Mouse (Mus musculus) hindbrain, embryonic 13.5 days (tissue): Measurements from ENCODE around the gene Lrmda. TPM values are rescaled to one million over a fixed set of nuclear protein-coding genes. Genes with fewer than 3 reads are reported as not detected.

Experiments
- ATAC-seq: fragments of 200-750 bp; cut with Nextera tagmentation; 2 replicates; pipeline ENCODE4 v1.8.0; 2017; ENCODE audit warnings: moderate TSS enrichment; ENCODE audit not compliant: low FRiP score
- H3K27ac ChIP-seq: fragments of 300-500 bp; sonication (generic); 2 replicates; pipeline ENCODE4 v1.5.1; 2015; ENCODE audit warnings: inconsistent platforms, mild to moderate bottlenecking, moderate library complexity
- H3K27me3 ChIP-seq: fragments of 300-500 bp; sonication (generic); 2 replicates; pipeline ENCODE4 v1.6.1; 2015; ENCODE audit warnings: mild to moderate bottlenecking, inconsistent platforms
- H3K36me3 ChIP-seq: fragments of 300-500 bp; sonication (generic); 2 replicates; pipeline ENCODE4 v1.6.1; 2015; ENCODE audit warnings: mild to moderate bottlenecking, inconsistent platforms
- H3K4me1 ChIP-seq: fragments of 300-500 bp; sonication (generic); replicated peaks from 2 replicates; pipeline ENCODE4 v1.6.1; 2015; ENCODE audit warnings: inconsistent platforms
- H3K4me2 ChIP-seq: fragments of 300-500 bp; sonication (generic); 2 replicates; pipeline ENCODE4 v1.6.1; 2015; ENCODE audit warnings: inconsistent platforms, mild to moderate bottlenecking, moderate library complexity
- H3K4me3 ChIP-seq: fragments of 300-500 bp; sonication (generic); 2 replicates; pipeline ENCODE4 v1.5.1; 2015; ENCODE audit warnings: mild to moderate bottlenecking, inconsistent platforms
- H3K9ac ChIP-seq: fragments of 300-500 bp; sonication (generic); 2 replicates; pipeline ENCODE4 v1.6.1; 2015; ENCODE audit warnings: mild to moderate bottlenecking, inconsistent platforms
- H3K9me3 ChIP-seq: fragments of 300-500 bp; sonication (generic); 2 replicates; pipeline ENCODE4 v1.6.1; 2016; ENCODE audit warnings: inconsistent platforms
- WGBS: fragments of 180-500 bp; shearing (Covaris S2); methylation state at CpG from one replicate; pipeline ENCODE4 v1.1.7; 2015; 5-methylcytosine and 5-hydroxymethylcytosine counted together
- polyA plus RNA-seq: library from polyadenylated mRNA; unstranded; fragments of >200 nt; fragmentation: Nextera tagmentation; extraction: Ambion mirVana; gene quantifications from 2 replicates; pipeline ENCODE4 v1.2.1, GENCODE M21; 2015

Gene Lrmda
- polyA plus RNA-seq, 1 experiment from 2014 or later: 0.16 TPM

GRCm38 (mm10) chr14:22114651-22115351 is 95.3 kb downstream of the Lrmda start:
- Histone ChIP-seq H3K4me2 (no peak overlapping the region), H3K4me1 (peaks cover 18% of the 10 kb centered on the region), H3K4me3 (no peak overlapping the region), H3K36me3 (no peaks in the 10 kb centered on the region), H3K27ac (peak overlapping the region; percentile 5; the same call in 1 of the 2 replicates), H3K9me3 (no peaks in the 10 kb centered on the region), H3K27me3 (peaks cover 11% of the 10 kb centered on the region; the same call in 1 of the 2 replicates), H3K9ac (no peak overlapping the region)
- no peak for ATAC-seq
- WGBS: 13% methylated on average over 18 of the region's 18 CpGs

- 88% methylated on average over 6 of the region's 6 CpGs for WGBS
- no peak overlapping the region for H3K4me3 ChIP-seq
These were observed 98.6 kb downstream of the Lrmda start for GRCm38 (mm10) chr14:22118096-22118495.

DNA sequence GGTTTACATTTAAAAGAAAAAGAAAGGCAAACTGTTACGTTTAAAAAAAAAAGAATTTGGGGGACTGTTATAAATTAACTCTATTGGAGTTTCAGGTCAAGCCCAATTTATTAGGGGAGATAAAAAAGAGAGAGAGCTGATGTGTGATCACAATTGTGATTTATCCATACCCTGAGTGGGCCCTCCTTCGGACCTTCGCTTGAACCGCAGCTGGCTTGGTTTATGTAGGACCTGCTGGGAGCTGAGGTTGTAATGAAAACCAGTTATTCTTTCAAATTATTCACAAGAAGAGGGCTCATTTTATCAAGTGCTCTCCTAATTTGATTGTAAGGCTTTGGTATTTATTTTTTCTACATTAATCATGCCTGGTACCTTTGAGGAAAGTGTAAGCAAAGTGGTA is 99.0 kb downstream of the Lrmda start:
- Histone ChIP-seq H3K4me2 (no peak overlapping the region), H3K27ac (no peak overlapping the region), H3K4me3 (no peak overlapping the region), H3K9me3 (no peaks in the 10 kb centered on the region), H3K27me3 (peaks cover 8% of the 10 kb centered on the region; the same call in 1 of the 2 replicates), H3K36me3 (no peaks in the 10 kb centered on the region), H3K4me1 (peaks cover 18% of the 10 kb centered on the region), H3K9ac (no peak overlapping the region)
- 81% methylated on average over 4 of the region's 4 CpGs for WGBS
- ATAC-seq: no peak

More at GRCm38 (mm10) chr14:22118096-22118495, 98.6 kb downstream of the Lrmda start:
- no peak overlapping the region for H3K9ac ChIP-seq
- no peak overlapping the region for H3K4me2 ChIP-seq
- no peak for ATAC-seq
- no peaks in the 10 kb centered on the region for H3K9me3 ChIP-seq
- no peak overlapping the region for H3K27ac ChIP-seq
- H3K27me3 ChIP-seq: peaks cover 8% of the 10 kb centered on the region; the same call in 1 of the 2 replicates
- no peaks in the 10 kb centered on the region for H3K36me3 ChIP-seq
- H3K4me1 ChIP-seq: peaks cover 18% of the 10 kb centered on the region

GRCm38 (mm10) chr14:22126276-22126675 is 106.8 kb downstream of the Lrmda start:
- no peaks in the 10 kb centered on the region for H3K27me3 ChIP-seq
- H3K9ac ChIP-seq: no peak overlapping the region
- no peak for ATAC-seq
- H3K36me3 ChIP-seq: no peaks in the 10 kb centered on the region
- 0 out of 2 replicates have a peak, but pooled peaks cover 2% of the 10 kb centered on the region for H3K4me1 ChIP-seq
- no peak overlapping the region for H3K4me3 ChIP-seq
- H3K9me3 ChIP-seq: no peaks in the 10 kb centered on the region
- WGBS: 81% methylated on average over 4 of the region's 4 CpGs
- no peak overlapping the region for H3K27ac ChIP-seq
- H3K4me2 ChIP-seq: no peak overlapping the region

GRCm38 (mm10) chr14:22126859-22127258 is 107.3 kb downstream of the Lrmda start:
- Histone ChIP-seq H3K4me1 (0 out of 2 replicates have a peak, but pooled peaks cover 2% of the 10 kb centered on the region), H3K27ac (no peak overlapping the region), H3K9ac (no peak overlapping the region), H3K36me3 (no peaks in the 10 kb centered on the region), H3K4me2 (no peak overlapping the region), H3K27me3 (no peaks in the 10 kb centered on the region), H3K4me3 (no peak overlapping the region), H3K9me3 (no peaks in the 10 kb centered on the region)
- no peak for ATAC-seq
- WGBS: 91% methylated on average over 6 of the region's 6 CpGs

GRCm38 (mm10) chr14:22130950-22131585 is 111.6 kb downstream of the Lrmda start:
- Histone ChIP-seq H3K4me2 (no peak overlapping the region), H3K9ac (no peak overlapping the region), H3K9me3 (no peaks in the 10 kb centered on the region; the same call in 1 of the 2 replicates), H3K27ac (no peak overlapping the region), H3K36me3 (no peaks in the 10 kb centered on the region), H3K27me3 (no peaks in the 10 kb centered on the region), H3K4me1 (0 out of 2 replicates have a peak, but pooled peaks cover 2% of the 10 kb centered on the region), H3K4me3 (no peak overlapping the region)
- ATAC-seq: no peak
- 57% methylated on average over 7 of the region's 7 CpGs for WGBS

GRCm38 (mm10) chr14:22139281-22139680 is 119.8 kb downstream of the Lrmda start:
- H3K9ac ChIP-seq: no peak overlapping the region
- H3K4me1 ChIP-seq: 0 out of 2 replicates have a peak, but pooled peaks cover 4% of the 10 kb centered on the region
- no peak overlapping the region for H3K4me3 ChIP-seq
- H3K27ac ChIP-seq: no peak overlapping the region
- H3K9me3 ChIP-seq: no peaks in the 10 kb centered on the region; the same call in 1 of the 2 replicates
- no peaks in the 10 kb centered on the region for H3K36me3 ChIP-seq
- 74% methylated on average over 1 of the region's 1 CpGs for WGBS
- no peaks in the 10 kb centered on the region for H3K27me3 ChIP-seq
- no peak overlapping the region for H3K4me2 ChIP-seq
- ATAC-seq: no peak

GRCm38 (mm10) chr14:22144014-22144413 is 124.5 kb downstream of the Lrmda start:
- WGBS: 5% methylated on average over 3 of the region's 3 CpGs
- no peak overlapping the region for H3K4me3 ChIP-seq
- H3K36me3 ChIP-seq: no peaks in the 10 kb centered on the region
- H3K9ac ChIP-seq: no peak overlapping the region
- no peak overlapping the region for H3K4me2 ChIP-seq
- H3K4me1 ChIP-seq: peaks cover 20% of the 10 kb centered on the region
- no peaks in the 10 kb centered on the region for H3K27me3 ChIP-seq
- no peaks in the 10 kb centered on the region for H3K9me3 ChIP-seq
- H3K27ac ChIP-seq: no peak overlapping the region
- ATAC-seq: no peak

DNA sequence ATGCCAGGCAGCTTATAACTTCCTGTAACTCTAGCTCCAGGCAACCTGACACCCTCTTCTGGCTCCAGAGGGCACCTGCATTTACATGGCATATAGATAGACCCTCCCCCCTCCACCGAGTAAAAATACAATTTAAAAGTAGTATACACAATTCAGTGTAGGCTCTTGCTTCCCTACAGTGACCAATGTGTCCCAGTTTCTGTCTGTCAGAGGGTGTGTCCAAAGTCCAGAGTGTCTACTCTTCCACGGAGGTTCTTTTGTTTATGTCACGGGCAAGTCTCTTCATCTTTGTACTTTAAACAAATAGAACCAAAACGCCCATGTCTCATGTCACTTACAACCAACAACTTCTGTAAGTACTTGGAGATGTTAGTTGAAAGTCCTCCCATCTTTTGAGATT is 126.4 kb downstream of the Lrmda start:
- H3K27me3 ChIP-seq: no peaks in the 10 kb centered on the region
- H3K4me1 ChIP-seq: peaks cover 20% of the 10 kb centered on the region
- no peak for ATAC-seq
- WGBS: 57% methylated on average over 4 of the region's 4 CpGs
- no peak overlapping the region for H3K9ac ChIP-seq
- H3K4me3 ChIP-seq: no peak overlapping the region
- no peak overlapping the region for H3K4me2 ChIP-seq
- H3K36me3 ChIP-seq: no peaks in the 10 kb centered on the region
- no peaks in the 10 kb centered on the region for H3K9me3 ChIP-seq
- no peak overlapping the region for H3K27ac ChIP-seq

GRCm38 (mm10) chr14:22146508-22147044 is 127.1 kb downstream of the Lrmda start:
- WGBS: 83% methylated on average over 12 of the region's 12 CpGs
- no peaks in the 10 kb centered on the region for H3K9me3 ChIP-seq
- ATAC-seq: no peak
- no peak overlapping the region for H3K27ac ChIP-seq
- H3K36me3 ChIP-seq: no peaks in the 10 kb centered on the region
- H3K27me3 ChIP-seq: peaks cover under 1% of the 10 kb centered on the region; the same call in 1 of the 2 replicates
- H3K4me2 ChIP-seq: no peak overlapping the region
- no peak overlapping the region for H3K9ac ChIP-seq
- H3K4me3 ChIP-seq: no peak overlapping the region
- peaks cover 20% of the 10 kb centered on the region for H3K4me1 ChIP-seq

DNA sequence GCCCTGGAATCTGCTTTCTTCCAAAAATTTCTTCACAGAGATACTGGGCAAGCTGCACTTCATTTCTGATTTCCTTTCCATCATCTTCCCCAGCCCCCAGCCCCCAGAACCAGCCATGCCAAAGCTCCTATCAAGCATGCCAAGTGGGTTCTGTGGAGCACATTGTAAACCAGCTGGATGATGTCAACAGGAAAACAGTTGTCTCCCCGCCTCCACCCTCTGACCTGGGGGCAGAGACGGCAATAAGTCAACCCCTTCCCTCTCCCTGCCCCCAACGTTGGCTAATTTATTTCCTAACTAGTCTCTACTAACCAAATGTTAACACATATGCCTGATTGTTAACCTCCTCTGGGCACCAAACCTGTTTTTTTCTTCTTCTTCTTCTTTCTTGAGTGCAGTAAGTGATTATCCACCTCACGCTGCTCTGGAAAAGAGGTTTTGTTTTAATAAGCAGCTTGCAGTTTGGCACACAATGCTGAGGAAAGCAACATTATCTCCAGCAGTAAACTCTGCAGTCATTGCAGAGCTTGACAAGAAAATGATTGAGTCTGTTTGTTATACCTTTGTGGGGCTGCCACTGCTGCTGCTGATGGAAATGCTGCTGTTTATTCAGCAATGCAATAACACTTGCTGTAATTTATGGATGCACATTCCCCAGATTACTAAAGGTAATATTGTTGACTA is 128.0 kb downstream of the Lrmda start:
- peak overlapping the region; percentile 44; the same call in 1 of the 2 replicates for H3K27ac ChIP-seq
- H3K9me3 ChIP-seq: no peaks in the 10 kb centered on the region
- H3K36me3 ChIP-seq: no peaks in the 10 kb centered on the region
- H3K4me3 ChIP-seq: no peak overlapping the region
- peaks cover 5% of the 10 kb centered on the region; the same call in 1 of the 2 replicates for H3K27me3 ChIP-seq
- no peak for ATAC-seq
- H3K4me2 ChIP-seq: no peak overlapping the region
- peaks cover 30% of the 10 kb centered on the region for H3K4me1 ChIP-seq
- WGBS: 18% methylated on average over 4 of the region's 4 CpGs
- no peak overlapping the region for H3K9ac ChIP-seq

GRCm38 (mm10) chr14:22152701-22153100 is 133.2 kb downstream of the Lrmda start:
- Histone ChIP-seq H3K4me1 (peaks cover 47% of the 10 kb centered on the region), H3K27ac (no peak overlapping the region)
- no peak for ATAC-seq

More at GRCm38 (mm10) chr14:22152701-22153100, 133.2 kb downstream of the Lrmda start:
- Histone ChIP-seq H3K4me2 (peak overlapping the region; percentile 34), H3K4me3 (no peak overlapping the region), H3K9me3 (no peaks in the 10 kb centered on the region), H3K27me3 (peaks cover 17% of the 10 kb centered on the region), H3K36me3 (no peaks in the 10 kb centered on the region), H3K9ac (peak overlapping the region; percentile 36)
- 17% methylated on average over 13 of the region's 13 CpGs for WGBS
